Mouse (Mus musculus) hindbrain, embryonic 15.5 days (tissue): ENCODE measurements around the gene Sobp. TPM values are rescaled to one million over a fixed set of nuclear protein-coding genes. Genes with fewer than 3 reads are reported as not detected.
A peak's percentile ranks its signal among the peaks of the same experiment; 100 is the strongest.

Experiments used
- ATAC-seq: fragments of 200-750 bp; cut with Nextera tagmentation; 2 replicates; pipeline ENCODE4 v1.8.0; 2017; ENCODE audit warnings: low read depth, moderate number of reproducible peaks, moderate TSS enrichment; ENCODE audit not compliant: low FRiP score
- H3K27ac ChIP-seq: fragments of 300-500 bp; sonication (generic); replicated peaks from 2 replicates; pipeline ENCODE4 v1.5.1; 2015; ENCODE audit warnings: mild to moderate bottlenecking, inconsistent platforms
- H3K27me3 ChIP-seq: fragments of 300-500 bp; sonication (generic); 2 replicates; pipeline ENCODE4 v1.6.1; 2015; ENCODE audit warnings: control low read depth, inconsistent platforms
- H3K36me3 ChIP-seq: fragments of 300-500 bp; sonication (generic); 2 replicates; pipeline ENCODE4 v1.6.1; 2015; ENCODE audit warnings: control low read depth, inconsistent platforms
- H3K4me1 ChIP-seq: fragments of 300-500 bp; sonication (generic); replicated peaks from 2 replicates; pipeline ENCODE4 v1.6.1; 2015; ENCODE audit warnings: control low read depth, inconsistent platforms
- H3K4me2 ChIP-seq: fragments of 300-500 bp; sonication (generic); 2 replicates; pipeline ENCODE4 v1.6.1; 2015; ENCODE audit warnings: moderate library complexity, mild to moderate bottlenecking, inconsistent platforms
- H3K4me3 ChIP-seq: fragments of 300-500 bp; sonication (generic); 2 replicates; pipeline ENCODE4 v1.5.1; 2015; ENCODE audit warnings: mild to moderate bottlenecking, inconsistent platforms
- H3K9ac ChIP-seq: fragments of 300-500 bp; sonication (generic); 2 replicates; pipeline ENCODE4 v1.6.1; 2015; ENCODE audit warnings: inconsistent platforms
- H3K9me3 ChIP-seq: fragments of 300-500 bp; sonication (generic); 2 replicates; pipeline ENCODE4 v1.6.1; 2016; ENCODE audit warnings: control low read depth, inconsistent platforms
- WGBS: fragments of 180-500 bp; shearing (Covaris S2); methylation state at CpG from one replicate; pipeline ENCODE4 v1.1.7; 2015; 5-methylcytosine and 5-hydroxymethylcytosine counted together
- polyA plus RNA-seq: library from polyadenylated mRNA; unstranded; fragments of >200 nt; fragmentation: Nextera tagmentation; extraction: Ambion mirVana; gene quantifications from 2 replicates; pipeline ENCODE4 v1.2.1, GENCODE M21; 2015

Sobp gene
- polyA plus RNA-seq, 1 experiment from 2014 or later, result 13.3 TPM

DNA sequence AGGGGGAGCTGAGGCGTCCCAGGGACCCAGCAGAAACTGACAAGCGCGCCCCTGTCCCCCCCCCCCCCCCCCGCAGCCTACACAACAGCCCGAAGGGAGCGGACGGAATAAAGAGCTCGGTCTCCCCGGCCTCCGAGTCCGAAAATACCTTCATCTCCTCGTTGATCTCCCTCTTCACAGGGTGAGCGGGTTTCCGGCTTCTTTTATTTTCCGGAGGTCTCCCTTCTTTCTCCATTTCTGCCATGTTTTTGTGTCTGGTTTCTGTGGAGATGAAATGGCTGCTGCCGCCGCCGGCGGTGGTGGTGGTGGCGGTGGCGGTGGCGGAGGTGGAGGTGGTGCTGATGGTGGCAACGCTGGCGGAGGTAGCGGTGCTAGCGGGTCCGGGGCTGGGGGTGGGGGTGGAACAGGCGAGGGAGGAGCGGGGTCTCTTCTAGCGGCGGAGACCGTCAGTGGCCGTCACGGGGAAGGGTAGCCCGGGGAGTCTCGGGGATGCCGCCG, 453 bp downstream of the Sobp start:
- Histone ChIP-seq H3K4me2 (peak overlapping the region; percentile 90), H3K36me3 (no peaks in the 10 kb centered on the region), H3K4me3 (peak overlapping the region; percentile 98), H3K27ac (peak overlapping the region; percentile 98), H3K9ac (peak overlapping the region; percentile 94), H3K9me3 (no peaks in the 10 kb centered on the region), H3K27me3 (no peaks in the 10 kb centered on the region), H3K4me1 (peaks cover 45% of the 10 kb centered on the region)
- 1% methylated on average over 31 of the region's 38 CpGs for WGBS
- peak; percentile 52 for ATAC-seq

DNA sequence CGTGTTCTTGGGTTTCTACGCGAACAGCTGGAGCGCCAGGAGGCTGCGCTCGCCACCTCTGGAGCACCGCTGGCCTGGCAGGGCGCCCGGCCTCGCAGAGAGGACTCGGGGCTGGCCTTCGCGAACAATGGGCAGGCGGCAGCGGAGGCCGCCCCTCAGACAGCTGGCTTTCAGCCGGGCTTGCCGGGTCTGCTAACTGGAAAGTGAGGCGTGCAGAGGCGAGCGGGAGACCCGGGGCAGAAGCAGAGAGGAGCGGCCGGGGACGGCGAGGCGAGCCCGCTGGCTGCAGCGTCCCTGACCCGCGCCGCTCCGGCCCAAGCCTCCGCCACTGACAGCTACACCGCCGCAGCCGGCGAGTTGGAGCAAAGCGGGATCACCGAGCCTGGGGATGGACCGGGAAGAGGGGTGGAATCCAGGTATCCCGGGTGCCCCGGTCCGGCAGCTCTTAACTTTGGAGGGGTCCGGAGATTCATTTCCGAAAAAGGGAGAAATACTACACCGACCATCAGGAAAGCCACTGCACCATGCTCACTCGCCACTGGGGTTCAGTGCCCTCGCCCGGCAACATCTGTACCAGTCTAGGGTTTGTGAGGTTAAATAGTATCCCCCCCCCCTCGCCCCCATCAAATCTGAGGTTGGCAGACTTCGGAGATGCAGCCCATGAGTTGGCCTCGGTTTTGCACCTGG, 1.0 kb downstream of the Sobp start:
- Histone ChIP-seq H3K27ac (peak overlapping the region; percentile 98), H3K9me3 (no peaks in the 10 kb centered on the region), H3K4me2 (peak overlapping the region; percentile 90), H3K27me3 (no peaks in the 10 kb centered on the region), H3K4me3 (peak overlapping the region; percentile 98), H3K4me1 (peaks cover 48% of the 10 kb centered on the region), H3K9ac (peak overlapping the region; percentile 94), H3K36me3 (no peaks in the 10 kb centered on the region)
- WGBS, result under 1% methylated on average over 51 of the region's 53 CpGs
- ATAC-seq, result peak; percentile 24

- H3K27ac ChIP-seq, result peak overlapping the region; percentile 98; the same call in 1 of the 2 replicates
- no peaks in the 10 kb centered on the region for H3K9me3 ChIP-seq
- no peaks in the 10 kb centered on the region for H3K27me3 ChIP-seq
- H3K4me3 ChIP-seq, result peak overlapping the region; percentile 98
- peak overlapping the region; percentile 94 for H3K9ac ChIP-seq
- H3K4me1 ChIP-seq, result peaks cover 51% of the 10 kb centered on the region
- H3K36me3 ChIP-seq, result no peaks in the 10 kb centered on the region
- ATAC-seq, result no peak
- peak overlapping the region; percentile 90 for H3K4me2 ChIP-seq
- 2% methylated on average over 8 of the region's 8 CpGs for WGBS
Measured at GRCm38 (mm10) chr10:43172554-43172953, 1.8 kb downstream of the Sobp start.

DNA sequence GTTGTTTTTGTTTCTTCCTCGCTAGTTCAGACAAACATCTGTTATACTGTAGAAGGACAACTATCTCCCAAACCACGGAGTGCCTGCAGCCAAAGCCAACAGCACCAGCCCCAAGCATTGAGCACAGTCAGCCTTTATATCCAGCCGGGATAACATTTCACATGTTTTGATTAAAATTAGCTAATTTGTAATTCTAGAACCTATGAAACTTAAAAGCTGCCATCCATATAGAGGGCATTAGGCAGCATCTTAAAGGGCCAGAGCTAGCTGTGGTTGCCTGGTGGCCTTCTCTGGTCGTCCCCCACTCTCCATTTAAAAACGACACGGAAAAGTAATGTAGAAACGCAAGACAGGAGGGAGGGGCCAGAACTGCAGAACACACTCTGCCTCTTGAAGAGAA, 2.3 kb downstream of the Sobp start:
- H3K27me3 ChIP-seq, result no peaks in the 10 kb centered on the region
- peak overlapping the region; percentile 90 for H3K4me2 ChIP-seq
- H3K9me3 ChIP-seq, result no peaks in the 10 kb centered on the region
- H3K4me1 ChIP-seq, result peaks cover 51% of the 10 kb centered on the region
- H3K4me3 ChIP-seq, result peak overlapping the region; percentile 98
- no peaks in the 10 kb centered on the region for H3K36me3 ChIP-seq
- no peak for ATAC-seq
- peak overlapping the region; percentile 94 for H3K9ac ChIP-seq
- H3K27ac ChIP-seq, result no peak overlapping the region
- WGBS, result 3% methylated on average over 7 of the region's 7 CpGs

DNA sequence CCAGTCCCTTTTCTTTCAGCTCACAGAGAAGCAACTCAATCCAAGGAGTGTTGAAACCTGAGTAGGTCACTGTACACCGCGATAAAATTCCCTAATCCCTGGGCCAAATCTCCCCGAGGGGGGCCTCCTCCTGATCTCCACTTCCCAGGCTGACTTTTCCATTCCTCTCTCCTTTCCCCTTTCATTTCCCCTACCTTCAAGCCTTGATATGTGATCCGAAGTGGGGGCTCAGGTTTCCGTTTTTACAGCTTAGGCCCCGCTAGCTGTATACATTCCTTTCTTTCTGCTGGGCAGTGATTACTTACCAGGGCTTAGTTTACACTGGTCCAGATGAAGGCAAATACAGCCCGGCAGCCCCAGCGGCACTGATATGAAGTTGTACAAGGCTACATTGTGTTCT, 3.2 kb downstream of the Sobp start:
- Histone ChIP-seq H3K27ac (no peak overlapping the region), H3K27me3 (no peaks in the 10 kb centered on the region), H3K4me3 (peak overlapping the region; percentile 98), H3K36me3 (no peaks in the 10 kb centered on the region), H3K9ac (peak overlapping the region; percentile 28), H3K4me2 (peak overlapping the region; percentile 90), H3K9me3 (no peaks in the 10 kb centered on the region), H3K4me1 (peaks cover 51% of the 10 kb centered on the region)
- no peak for ATAC-seq
- WGBS, result 8% methylated on average over 8 of the region's 8 CpGs

DNA sequence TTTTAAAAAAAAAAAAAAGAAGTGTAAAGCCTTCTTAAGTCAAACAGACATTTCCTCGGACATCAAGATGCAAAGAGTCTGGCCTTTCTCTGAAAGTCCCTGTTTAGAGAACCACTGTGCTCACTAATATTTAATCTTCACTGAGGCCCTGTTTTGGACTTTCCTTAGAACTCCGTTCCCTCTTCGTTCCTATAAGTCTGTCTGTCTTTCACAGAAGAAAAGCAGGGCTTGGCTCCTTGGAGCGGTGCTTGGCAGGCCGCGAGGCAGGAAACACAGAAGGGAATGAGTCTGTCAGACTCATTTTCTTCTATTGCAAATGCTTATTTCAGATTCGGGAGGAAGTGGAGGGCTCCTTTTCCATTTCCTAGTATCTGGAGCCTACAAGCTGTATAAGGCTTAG, 5.5 kb downstream of the Sobp start:
- Histone ChIP-seq H3K27me3 (no peaks in the 10 kb centered on the region), H3K4me1 (peaks cover 40% of the 10 kb centered on the region), H3K4me3 (no peak overlapping the region), H3K4me2 (no peak overlapping the region), H3K9ac (no peak overlapping the region), H3K36me3 (no peaks in the 10 kb centered on the region), H3K27ac (no peak overlapping the region), H3K9me3 (no peaks in the 10 kb centered on the region)
- ATAC-seq, result no peak
- WGBS, result 75% methylated on average over 7 of the region's 7 CpGs

- Histone ChIP-seq H3K27ac (no peak overlapping the region), H3K9me3 (no peaks in the 10 kb centered on the region), H3K4me1 (peaks cover 37% of the 10 kb centered on the region), H3K4me3 (no peak overlapping the region), H3K4me2 (no peak overlapping the region), H3K27me3 (no peaks in the 10 kb centered on the region), H3K36me3 (no peaks in the 10 kb centered on the region), H3K9ac (no peak overlapping the region)
- ATAC-seq, result no peak
- 91% methylated on average over 3 of the region's 3 CpGs for WGBS
Measured at GRCm38 (mm10) chr10:43166817-43167216, 7.5 kb downstream of the Sobp start.

DNA sequence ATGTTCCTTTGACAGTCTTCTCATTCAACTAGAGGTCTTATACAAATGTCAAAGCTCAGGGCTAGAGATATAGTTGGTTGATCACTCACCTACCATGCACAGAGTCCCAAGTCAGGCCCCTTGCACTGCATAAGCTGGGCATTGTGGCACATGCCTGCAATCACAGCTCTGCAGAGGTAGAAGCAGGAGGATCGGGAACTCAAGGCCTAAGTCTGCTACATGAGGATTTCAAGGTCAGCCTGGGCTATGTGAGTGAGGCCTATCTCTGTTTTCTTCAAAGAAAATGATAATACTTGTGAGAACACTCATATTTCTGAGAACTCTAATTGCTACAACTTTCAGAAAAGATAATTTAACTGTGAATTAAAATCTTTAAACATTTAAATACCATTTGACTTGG, 8.2 kb downstream of the Sobp start:
- H3K4me2 ChIP-seq, result no peak overlapping the region

GRCm38 (mm10) chr10:43164406-43164805, 9.9 kb downstream of the Sobp start:
- Histone ChIP-seq H3K9ac (no peak overlapping the region), H3K36me3 (no peaks in the 10 kb centered on the region), H3K4me1 (peaks cover 17% of the 10 kb centered on the region), H3K27ac (no peak overlapping the region), H3K9me3 (no peaks in the 10 kb centered on the region), H3K27me3 (no peaks in the 10 kb centered on the region), H3K4me3 (no peak overlapping the region), H3K4me2 (no peak overlapping the region)
- ATAC-seq, result no peak
- 96% methylated on average over 2 of the region's 2 CpGs for WGBS

More for the DNA sequence above, 8.2 kb downstream of the Sobp start:
- H3K4me3 ChIP-seq, result no peak overlapping the region
- no peak for ATAC-seq
- no peaks in the 10 kb centered on the region for H3K27me3 ChIP-seq
- peaks cover 31% of the 10 kb centered on the region for H3K4me1 ChIP-seq
- H3K9me3 ChIP-seq, result no peaks in the 10 kb centered on the region
- H3K27ac ChIP-seq, result no peak overlapping the region
- H3K36me3 ChIP-seq, result no peaks in the 10 kb centered on the region
- no peak overlapping the region for H3K9ac ChIP-seq
- 89% methylated on average over 1 of the region's 1 CpGs for WGBS

- WGBS, result 46% methylated on average over 12 of the region's 12 CpGs
- Histone ChIP-seq H3K27me3 (no peaks in the 10 kb centered on the region), H3K27ac (0 out of 2 replicates have a peak overlapping the region, but pooled peaks have one; percentile 48), H3K36me3 (peaks cover 5% of the 10 kb centered on the region; the same call in 1 of the 2 replicates), H3K9ac (no peak overlapping the region), H3K4me2 (peak overlapping the region; percentile 8; the same call in 1 of the 2 replicates), H3K4me1 (peaks cover 6% of the 10 kb centered on the region), H3K4me3 (no peak overlapping the region), H3K9me3 (no peaks in the 10 kb centered on the region)
- peak; percentile 66 for ATAC-seq
Measured at GRCm38 (mm10) chr10:43162318-43162717, 12.0 kb downstream of the Sobp start.

GRCm38 (mm10) chr10:43159333-43159732, 15.0 kb downstream of the Sobp start:
- H3K9me3 ChIP-seq, result no peaks in the 10 kb centered on the region
- H3K27ac ChIP-seq, result no peak overlapping the region
- no peak overlapping the region for H3K4me2 ChIP-seq
- no peak for ATAC-seq
- no peaks in the 10 kb centered on the region for H3K27me3 ChIP-seq
- H3K36me3 ChIP-seq, result peaks cover 5% of the 10 kb centered on the region; the same call in 1 of the 2 replicates
- peaks cover 21% of the 10 kb centered on the region for H3K4me1 ChIP-seq
- H3K9ac ChIP-seq, result no peak overlapping the region
- WGBS, result 79% methylated on average over 5 of the region's 5 CpGs
- H3K4me3 ChIP-seq, result no peak overlapping the region

DNA sequence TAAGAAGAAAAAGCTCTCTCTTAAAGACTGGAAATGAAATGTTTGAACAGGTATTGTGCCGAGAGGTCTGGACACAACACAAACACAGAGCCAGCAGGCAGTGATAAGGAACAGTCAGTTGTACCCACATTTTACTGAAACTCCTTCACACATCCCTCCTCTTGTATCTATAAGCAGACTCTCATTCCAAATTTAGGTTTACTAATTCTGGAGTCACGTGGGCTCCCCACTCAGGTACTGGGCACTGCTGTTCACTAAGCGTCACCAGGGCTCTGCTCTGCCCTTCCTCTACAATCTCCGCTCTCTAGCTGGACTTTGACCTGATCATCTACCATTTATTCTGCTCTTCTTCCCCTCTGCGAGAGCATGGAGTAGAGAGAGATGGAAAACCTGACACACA, 15.4 kb downstream of the Sobp start:
- 87% methylated on average over 5 of the region's 5 CpGs for WGBS

More for the DNA sequence above, 15.4 kb downstream of the Sobp start:
- Histone ChIP-seq H3K27me3 (no peaks in the 10 kb centered on the region), H3K4me2 (no peak overlapping the region), H3K27ac (no peak overlapping the region), H3K4me1 (peaks cover 25% of the 10 kb centered on the region), H3K9me3 (no peaks in the 10 kb centered on the region), H3K4me3 (no peak overlapping the region), H3K9ac (no peak overlapping the region), H3K36me3 (peaks cover 5% of the 10 kb centered on the region; the same call in 1 of the 2 replicates)
- ATAC-seq, result no peak
